Mouse (Mus musculus) liver, postnatal 0 days (tissue): ENCODE data around the gene Pias1. TPM values are rescaled to one million over a fixed set of nuclear protein-coding genes. Genes with fewer than 3 reads are reported as not detected.
"Not testable (repeated sequence)": the region's sequence is repeated elsewhere in the genome, so short reads cannot be mapped to it uniquely, and the experiment has no call there.

Experiments used
- ATAC-seq: fragments of 200-750 bp; cut with Nextera tagmentation; 2 replicates; pipeline ENCODE4 v1.8.0; 2017; ENCODE audit warnings: mild to moderate bottlenecking, moderate library complexity
- DNase-seq: peaks from one replicate; pipeline ENCODE4 v3.0.0-alpha.2; 2016
- H3K27ac ChIP-seq: fragments of 300-500 bp; sonication (generic); 2 replicates; pipeline ENCODE4 v1.5.1; 2014; ENCODE audit warnings: antibody characterized with exemption, moderate library complexity, mild to moderate bottlenecking, low read depth
- H3K27me3 ChIP-seq: fragments of 300-500 bp; sonication (generic); 2 replicates; pipeline ENCODE4 v1.6.1; 2014; ENCODE audit warnings: low read length, control low read depth, mixed read lengths; ENCODE audit not compliant: insufficient read depth
- H3K36me3 ChIP-seq: fragments of 300-500 bp; sonication (generic); replicated peaks from 2 replicates; pipeline ENCODE4 v1.6.1; 2014; ENCODE audit warnings: mild to moderate bottlenecking, control low read depth, low read length, moderate library complexity, mixed read lengths; ENCODE audit not compliant: insufficient read depth
- H3K4me1 ChIP-seq: fragments of 300-500 bp; sonication (generic); 2 replicates; pipeline ENCODE4 v1.6.1; 2014; ENCODE audit warnings: antibody characterized with exemption, mild to moderate bottlenecking, control low read depth; ENCODE audit not compliant: insufficient read depth
- H3K4me2 ChIP-seq: fragments of 300-500 bp; sonication (generic); 2 replicates; pipeline ENCODE4 v1.6.1; 2014; ENCODE audit warnings: low read depth, mild to moderate bottlenecking, low read length, moderate library complexity, mixed read lengths
- H3K4me3 ChIP-seq: fragments of 300-500 bp; sonication (generic); 2 replicates; pipeline ENCODE4 v1.5.1; 2014; ENCODE audit warnings: low read depth, low read length
- H3K9ac ChIP-seq: fragments of 300-500 bp; sonication (generic); replicated peaks from 2 replicates; pipeline ENCODE4 v1.6.1; 2014; ENCODE audit warnings: mild to moderate bottlenecking, moderate library complexity
- H3K9me3 ChIP-seq: fragments of 300-500 bp; sonication (generic); 2 replicates; pipeline ENCODE4 v1.6.1; 2016; ENCODE audit warnings: mild to moderate bottlenecking, control low read depth, low read length, mixed read lengths
- CTCF ChIP-seq: sonication (generic); IDR thresholded peaks from 2 replicates; pipeline ENCODE4 v1.5.1; 2016; ENCODE audit warnings: antibody characterized with exemption, low read depth
- EP300 ChIP-seq: IDR thresholded peaks from 2 replicates; pipeline ENCODE4 v1.6.1; 2016; ENCODE audit warnings: antibody characterized with exemption, low read depth, mild to moderate bottlenecking
- WGBS: fragments of 180-500 bp; shearing (Covaris S2); extraction: QIAGEN DNeasy Blood & Tissue Kit; methylation state at CpG from one replicate; pipeline ENCODE4 v1.1.7; 2014; ENCODE audit not compliant: insufficient replicate concordance; 5-methylcytosine and 5-hydroxymethylcytosine counted together
- polyA plus RNA-seq: library from polyadenylated mRNA; unstranded; fragments of >200 nt; fragmentation: Nextera tagmentation; extraction: Ambion mirVana; gene quantifications from 2 replicates; pipeline ENCODE4 v1.2.1, GENCODE M21; 2015

Gene Pias1
- polyA plus RNA-seq, 1 experiment from 2014 or later, result 20.9 TPM

- Histone ChIP-seq H3K27ac (no peak overlapping the region), H3K4me1 (no peaks in the 10 kb centered on the region), H3K36me3 (no peaks in the 10 kb centered on the region; the same call in 1 of the 2 replicates), H3K4me3 (no peak overlapping the region), H3K9ac (no peak overlapping the region), H3K4me2 (no peak overlapping the region), H3K9me3 (no peaks in the 10 kb centered on the region), H3K27me3 (no peaks in the 10 kb centered on the region)
- ATAC-seq (no peak), DNase-seq (no peak)
- no peak for TF ChIP-seq CTCF
- TF ChIP-seq EP300, result no peak
Measured at GRCm38 (mm10) chr9:62870728-62871127, 117.0 kb downstream of the Pias1 start.

- H3K9ac ChIP-seq, DNase-seq, H3K4me1 ChIP-seq, H3K4me3 ChIP-seq, ATAC-seq, H3K27me3 ChIP-seq, H3K36me3 ChIP-seq, H3K9me3 ChIP-seq, H3K27ac ChIP-seq, H3K4me2 ChIP-seq: not testable (repeated sequence)
- WGBS, result 74% methylated on average over 4 of the region's 4 CpGs
Measured at GRCm38 (mm10) chr9:62869236-62869635, 118.5 kb downstream of the Pias1 start.

GRCm38 (mm10) chr9:62860866-62861265, 126.9 kb downstream of the Pias1 start:
- no peak overlapping the region for H3K27ac ChIP-seq
- no peaks in the 10 kb centered on the region for H3K27me3 ChIP-seq
- no peak overlapping the region for H3K9ac ChIP-seq
- H3K4me2 ChIP-seq, result no peak overlapping the region
- TF ChIP-seq CTCF (no peak), EP300 (no peak)
- no peak for ATAC-seq
- 79% methylated on average over 4 of the region's 4 CpGs for WGBS
- no peak for DNase-seq
- no peak overlapping the region for H3K4me3 ChIP-seq
- H3K36me3 ChIP-seq, result no peaks in the 10 kb centered on the region
- H3K9me3 ChIP-seq, result no peaks in the 10 kb centered on the region
- peaks cover 11% of the 10 kb centered on the region for H3K4me1 ChIP-seq

GRCm38 (mm10) chr9:62860102-62860501, 127.6 kb downstream of the Pias1 start:
- not testable (repeated sequence) for H3K27ac ChIP-seq, H3K4me3 ChIP-seq

GRCm38 (mm10) chr9:62858266-62859019, 129.3 kb downstream of the Pias1 start:
- Histone ChIP-seq H3K4me1 (peaks cover 11% of the 10 kb centered on the region), H3K4me3 (0 out of 2 replicates have a peak overlapping the region, but pooled peaks have one; percentile 6), H3K9ac (0 out of 2 replicates have a peak overlapping the region, but pooled peaks have one; percentile 26), H3K4me2 (peak overlapping the region; percentile 57), H3K27me3 (no peaks in the 10 kb centered on the region), H3K27ac (peak overlapping the region; percentile 39; the same call in 1 of the 2 replicates), H3K36me3 (no peaks in the 10 kb centered on the region), H3K9me3 (no peaks in the 10 kb centered on the region)
- no peak for DNase-seq
- ATAC-seq, result no peak
- WGBS, result 54% methylated on average over 8 of the region's 8 CpGs
- TF ChIP-seq EP300 (no peak), CTCF (no peak)

More at GRCm38 (mm10) chr9:62860102-62860501, 127.6 kb downstream of the Pias1 start:
- ATAC-seq, H3K27me3 ChIP-seq, H3K9me3 ChIP-seq, H3K4me2 ChIP-seq, H3K36me3 ChIP-seq, H3K9ac ChIP-seq, DNase-seq: not testable (repeated sequence)
- H3K4me1 ChIP-seq, result peaks cover 11% of the 10 kb centered on the region
- WGBS, result 55% methylated on average over 6 of the region's 7 CpGs

- 38% methylated on average over 12 of the region's 20 CpGs for WGBS
- H3K36me3 ChIP-seq, result no peaks in the 10 kb centered on the region
- H3K27me3 ChIP-seq, result no peaks in the 10 kb centered on the region
- 0 out of 2 replicates have a peak within 1 kb of the TSS, but pooled peaks have one; percentile 6 for H3K4me3 ChIP-seq
- TF ChIP-seq CTCF (no peak), EP300 (no peak)
- H3K27ac ChIP-seq, result peak within 1 kb of the TSS; percentile 60; the same call in 1 of the 2 replicates
- no peaks in the 10 kb centered on the region for H3K9me3 ChIP-seq
- peak; percentile 59 for DNase-seq
- peak within 1 kb of the TSS; percentile 57 for H3K4me2 ChIP-seq
- peaks cover 11% of the 10 kb centered on the region for H3K4me1 ChIP-seq
- 0 out of 2 replicates have a peak within 1 kb of the TSS, but pooled peaks have one; percentile 30 for H3K9ac ChIP-seq
- peak; percentile 72 for ATAC-seq
Measured at GRCm38 (mm10) chr9:62857719-62858261, 129.9 kb downstream of the Pias1 start, which contains the start of gene Calml4. TSS of gene Calml4 (plus strand) at chr9:62858080.
